Mouse (Mus musculus) hematopoietic multipotent progenitor cell, adult 10-12 weeks (in vitro differentiated cells): ENCODE data around the gene St3gal2. TPM values are rescaled to one million over a fixed set of nuclear protein-coding genes. Genes with fewer than 3 reads are reported as not detected.

ENCODE experiments used
- polyA plus RNA-seq: library from polyadenylated mRNA; stranded (reverse); fragments of >175 nt; gene quantifications from 2 replicates; pipeline ENCODE4 v1.2.3, GENCODE M21; 2012; ENCODE audit warnings: low replicate concordance

The St3gal2 gene
- 30.8 and 31.2 TPM in 2 replicates for polyA plus RNA-seq

DNA sequence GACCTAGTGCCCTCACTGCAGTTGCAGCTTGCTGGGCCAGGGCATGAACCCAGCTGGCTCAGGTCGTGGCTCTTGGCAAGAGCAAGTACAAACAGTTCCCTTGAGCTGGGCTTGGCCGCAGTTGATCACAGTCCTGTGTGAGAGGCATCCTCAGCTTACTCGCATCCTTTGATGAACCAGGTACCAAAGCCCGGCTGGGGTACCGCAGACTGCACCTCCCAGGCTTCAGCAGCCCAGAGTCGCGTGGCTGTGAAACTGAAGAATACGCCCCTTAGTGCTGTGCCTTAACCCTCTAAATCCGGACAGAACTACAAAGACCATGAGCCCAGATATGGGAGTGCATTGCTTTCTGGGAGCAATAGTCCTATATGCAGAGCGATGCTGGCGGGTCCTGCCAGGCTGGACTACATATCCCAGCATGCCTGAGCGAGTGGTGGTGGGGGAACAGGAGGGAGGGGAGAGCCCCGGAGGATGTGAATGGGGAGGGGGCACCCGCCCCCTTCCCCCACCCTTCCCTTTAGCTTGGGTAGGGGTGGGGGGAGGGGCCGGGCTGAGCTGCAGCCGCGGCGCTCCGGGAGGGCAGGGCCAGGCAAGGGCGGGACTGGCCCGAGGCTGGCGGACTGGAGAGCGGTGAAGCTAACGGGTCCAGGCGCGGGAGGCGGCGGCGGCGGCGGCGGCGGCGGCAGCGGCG lies at the start of gene St3gal2:
TSS of gene St3gal2 (plus strand) at position 582 of the 691 bp plus-strand sequence.

DNA sequence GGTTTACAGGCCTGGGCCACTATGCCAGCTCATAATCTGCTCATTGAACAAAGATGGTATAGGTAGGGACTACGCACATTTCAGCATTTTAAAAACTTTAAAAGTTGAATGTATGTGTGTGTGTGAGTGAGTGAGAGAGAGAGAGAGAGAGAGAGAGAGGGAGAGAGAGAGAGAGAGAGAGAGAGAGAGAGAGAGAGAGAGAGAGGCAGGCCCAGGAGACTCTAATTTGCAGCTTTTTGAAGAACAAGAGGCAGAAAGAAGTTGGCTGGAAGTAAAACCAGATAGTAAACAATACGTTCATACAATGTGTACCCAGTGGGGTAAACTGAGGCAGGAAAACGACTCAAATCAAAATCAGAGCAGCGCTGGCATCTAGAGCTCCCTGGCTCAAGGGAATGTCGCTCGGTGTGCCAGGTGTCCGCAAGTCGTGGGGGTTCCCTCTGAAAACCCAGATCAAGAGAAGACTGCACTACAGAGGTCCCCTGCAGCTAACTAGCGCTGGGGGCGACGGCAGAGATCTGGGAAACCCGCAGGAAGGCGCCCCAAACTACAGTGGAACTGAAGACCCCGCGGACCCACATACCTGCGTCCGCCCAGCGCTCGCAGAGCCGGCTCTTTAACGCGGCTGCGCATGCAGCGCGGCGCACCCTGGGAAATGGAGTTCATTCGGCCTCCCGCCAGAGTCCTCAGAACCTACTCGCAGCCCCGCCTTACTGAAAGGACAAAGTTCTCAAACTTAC lies 17.7 kb upstream of the St3gal2 start, which contains the start of gene Fuk:
TSS of gene Fuk (minus strand) at position 650 of the 740 bp plus-strand sequence.

GRCm38 (mm10) chr8:110997547-110998531 lies 78.1 kb downstream of the St3gal2 start, which contains the start of gene Ddx19a:
Gene Ddx19a, minus strand, starts transcription at chr8:110997800.

Other genes with a start within 250 kb of the St3gal2 start
- 4.4 and 6.8 TPM in 2 replicates for gene Mtss1l, start 198.4 kb upstream of the St3gal2 start, polyA plus RNA-seq
- 0.78 and 0.98 TPM in 2 replicates for gene Il34, start 114.0 kb upstream of the St3gal2 start, polyA plus RNA-seq
- gene Cog4, start 73.3 kb upstream of the St3gal2 start, polyA plus RNA-seq = 13.2 and 17.4 TPM in 2 replicates
- gene Sf3b3, start 73.1 kb upstream of the St3gal2 start, polyA plus RNA-seq = 5.9 and 9.9 TPM in 2 replicates
- 9.1 and 14.1 TPM in 2 replicates for gene Fuk, start 17.4 kb upstream of the St3gal2 start, polyA plus RNA-seq
- 13.8 and 28.3 TPM in 2 replicates for gene Ddx19a, start 77.9 kb downstream of the St3gal2 start, polyA plus RNA-seq
- 2.0 and 5.8 TPM in 2 replicates for gene Ddx19b, start 111.8 kb downstream of the St3gal2 start, polyA plus RNA-seq
- gene Aars, start 113.2 kb downstream of the St3gal2 start, polyA plus RNA-seq = 7.3 and 11.7 TPM in 2 replicates
- gene Exosc6, start 136.4 kb downstream of the St3gal2 start, polyA plus RNA-seq = 35.9 and 80.7 TPM in 2 replicates
- gene Clec18a, start 172.5 kb downstream of the St3gal2 start, polyA plus RNA-seq = not detected in 2 replicates
- gene Pdpr, start 174.7 kb downstream of the St3gal2 start, polyA plus RNA-seq = 11.7 and 17.7 TPM in 2 replicates